Mouse (Mus musculus) kidney, embryonic 15.5 days (tissue): ENCODE measurements around the gene Slirp. TPM values are rescaled to one million over a fixed set of nuclear protein-coding genes. Genes with fewer than 3 reads are reported as not detected.

Experiments
- ATAC-seq: fragments of 200-750 bp; cut with Nextera tagmentation; replicated peaks from 2 replicates; pipeline ENCODE4 v1.8.0; 2017; ENCODE audit warnings: moderate TSS enrichment; ENCODE audit not compliant: low FRiP score
- H3K27ac ChIP-seq: fragments of 300-500 bp; sonication (generic); 2 replicates; pipeline ENCODE4 v1.5.1; 2015; ENCODE audit warnings: mild to moderate bottlenecking, inconsistent platforms
- H3K27me3 ChIP-seq: fragments of 300-500 bp; sonication (generic); 2 replicates; pipeline ENCODE4 v1.6.1; 2015; ENCODE audit warnings: inconsistent platforms
- H3K36me3 ChIP-seq: fragments of 300-500 bp; sonication (generic); 2 replicates; pipeline ENCODE4 v1.6.1; 2015; ENCODE audit warnings: inconsistent platforms
- H3K4me1 ChIP-seq: fragments of 300-500 bp; sonication (generic); 2 replicates; pipeline ENCODE4 v1.6.1; 2015; ENCODE audit warnings: inconsistent platforms
- H3K4me2 ChIP-seq: fragments of 300-500 bp; sonication (generic); 2 replicates; pipeline ENCODE4 v1.6.1; 2015; ENCODE audit warnings: moderate library complexity, mild to moderate bottlenecking, inconsistent platforms
- H3K4me3 ChIP-seq: fragments of 300-500 bp; sonication (generic); replicated peaks from 2 replicates; pipeline ENCODE4 v1.5.1; 2015; ENCODE audit warnings: mild to moderate bottlenecking, inconsistent platforms
- H3K9ac ChIP-seq: fragments of 300-500 bp; sonication (generic); 2 replicates; pipeline ENCODE4 v1.6.1; 2015; ENCODE audit warnings: mild to moderate bottlenecking, inconsistent platforms
- H3K9me3 ChIP-seq: fragments of 300-500 bp; sonication (generic); replicated peaks from 2 replicates; pipeline ENCODE4 v1.6.1; 2016; ENCODE audit warnings: inconsistent platforms
- WGBS: fragments of 180-500 bp; shearing (Covaris S2); methylation state at CpG from one replicate; pipeline ENCODE4 v1.1.7; 2015; ENCODE audit warnings: mixed read lengths; 5-methylcytosine and 5-hydroxymethylcytosine counted together
- polyA plus RNA-seq: library from polyadenylated mRNA; unstranded; fragments of >200 nt; fragmentation: Nextera tagmentation; extraction: Ambion mirVana; gene quantifications from 2 replicates; pipeline ENCODE4 v1.2.1, GENCODE M21; 2015

The Slirp gene
- polyA plus RNA-seq, 1 experiment from 2014 or later, result 310 TPM

- H3K4me2 ChIP-seq, result no peak overlapping the region
- ATAC-seq, result peak; percentile 30; the same call in 1 of the 2 replicates
- 22% methylated on average over 4 of the region's 4 CpGs for WGBS
- no peak overlapping the region for H3K9ac ChIP-seq
- H3K36me3 ChIP-seq, result no peaks in the 10 kb centered on the region
- no peak overlapping the region for H3K27ac ChIP-seq
- H3K27me3 ChIP-seq, result no peaks in the 10 kb centered on the region
- H3K9me3 ChIP-seq, result no peaks in the 10 kb centered on the region
- peaks cover 1% of the 10 kb centered on the region; the same call in 1 of the 2 replicates for H3K4me1 ChIP-seq
- no peak overlapping the region for H3K4me3 ChIP-seq
Measured at GRCm38 (mm10) chr12:87413179-87413790, 30.4 kb upstream of the Slirp start.

DNA sequence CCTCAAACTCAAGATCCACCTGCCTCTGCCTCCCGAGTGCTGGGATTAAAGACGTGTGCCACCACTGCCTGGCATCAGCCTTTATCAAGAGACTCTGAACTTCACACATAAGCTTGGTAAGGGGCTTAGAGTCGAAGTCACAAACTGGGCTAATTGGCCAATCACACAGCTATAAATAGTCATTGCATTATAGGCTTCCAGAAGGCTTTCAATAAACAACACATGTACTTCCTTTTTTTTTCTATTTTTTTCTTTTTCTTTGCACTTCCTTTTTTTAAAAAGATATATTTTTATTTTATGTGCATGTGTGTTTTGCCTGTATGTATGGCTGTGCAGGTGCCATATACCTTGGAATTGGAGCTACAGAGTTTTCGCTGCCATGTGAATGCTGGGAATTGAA is 28.3 kb upstream of the Slirp start:
- Histone ChIP-seq H3K4me2 (no peak overlapping the region), H3K27me3 (no peaks in the 10 kb centered on the region), H3K27ac (no peak overlapping the region), H3K9me3 (no peaks in the 10 kb centered on the region), H3K9ac (no peak overlapping the region), H3K4me1 (0 out of 2 replicates have a peak, but pooled peaks cover 8% of the 10 kb centered on the region), H3K36me3 (no peaks in the 10 kb centered on the region), H3K4me3 (no peak overlapping the region)
- 78% methylated on average over 4 of the region's 4 CpGs for WGBS
- ATAC-seq, result no peak

DNA sequence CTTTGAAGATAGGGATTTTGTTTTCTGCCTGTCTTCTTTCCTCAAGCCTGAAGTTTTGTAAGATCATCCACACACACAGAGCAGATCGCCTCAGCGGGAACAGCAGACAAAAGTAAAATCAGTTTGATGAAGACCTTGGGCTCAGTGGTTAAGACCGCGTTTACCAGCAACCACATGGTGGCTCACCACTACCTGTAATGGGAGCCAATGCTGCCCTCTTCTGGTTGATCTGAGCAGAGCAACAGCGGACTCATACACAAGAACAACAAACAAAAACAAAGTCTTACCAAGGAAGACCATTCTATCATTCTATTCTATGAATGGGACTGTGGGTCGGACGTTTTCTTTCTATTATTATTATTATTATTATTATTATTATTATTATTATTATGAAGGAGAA is 27.0 kb upstream of the Slirp start:
- no peak overlapping the region for H3K9ac ChIP-seq
- H3K4me3 ChIP-seq, result no peak overlapping the region
- H3K4me2 ChIP-seq, result no peak overlapping the region
- no peak for ATAC-seq
- 40% methylated on average over 7 of the region's 7 CpGs for WGBS
- no peaks in the 10 kb centered on the region for H3K36me3 ChIP-seq
- H3K27ac ChIP-seq, result no peak overlapping the region
- 0 out of 2 replicates have a peak, but pooled peaks cover 8% of the 10 kb centered on the region for H3K4me1 ChIP-seq
- H3K9me3 ChIP-seq, result no peaks in the 10 kb centered on the region
- no peaks in the 10 kb centered on the region for H3K27me3 ChIP-seq

- H3K4me2 ChIP-seq, result no peak overlapping the region
- H3K4me3 ChIP-seq, result no peak overlapping the region
- H3K9ac ChIP-seq, result no peak overlapping the region
- H3K27me3 ChIP-seq, result no peaks in the 10 kb centered on the region
- WGBS, result 59% methylated on average over 5 of the region's 5 CpGs
- peaks cover 15% of the 10 kb centered on the region for H3K36me3 ChIP-seq
- peak; percentile 48 for ATAC-seq
- H3K4me1 ChIP-seq, result 0 out of 2 replicates have a peak, but pooled peaks cover 8% of the 10 kb centered on the region
- H3K27ac ChIP-seq, result no peak overlapping the region
- no peaks in the 10 kb centered on the region for H3K9me3 ChIP-seq
Measured at GRCm38 (mm10) chr12:87418921-87419320, 24.8 kb upstream of the Slirp start.

GRCm38 (mm10) chr12:87419974-87420485 is 23.7 kb upstream of the Slirp start:
- 0 out of 2 replicates have a peak, but pooled peaks cover 8% of the 10 kb centered on the region for H3K4me1 ChIP-seq
- no peak overlapping the region for H3K9ac ChIP-seq
- no peak overlapping the region for H3K27ac ChIP-seq
- H3K4me3 ChIP-seq, result no peak overlapping the region
- H3K4me2 ChIP-seq, result no peak overlapping the region
- 62% methylated on average over 12 of the region's 12 CpGs for WGBS
- no peak for ATAC-seq
- peaks cover 24% of the 10 kb centered on the region for H3K36me3 ChIP-seq
- no peaks in the 10 kb centered on the region for H3K27me3 ChIP-seq
- H3K9me3 ChIP-seq, result no peaks in the 10 kb centered on the region

GRCm38 (mm10) chr12:87421708-87422507 is 21.8 kb upstream of the Slirp start:
- 0 out of 2 replicates have a peak, but pooled peaks cover 8% of the 10 kb centered on the region for H3K4me1 ChIP-seq
- H3K9me3 ChIP-seq, result no peaks in the 10 kb centered on the region
- no peaks in the 10 kb centered on the region for H3K27me3 ChIP-seq
- no peak overlapping the region for H3K9ac ChIP-seq
- H3K27ac ChIP-seq, result no peak overlapping the region
- no peak overlapping the region for H3K4me2 ChIP-seq
- H3K36me3 ChIP-seq, result peaks cover 41% of the 10 kb centered on the region
- H3K4me3 ChIP-seq, result no peak overlapping the region
- 81% methylated on average over 5 of the region's 5 CpGs for WGBS
- no peak for ATAC-seq

DNA sequence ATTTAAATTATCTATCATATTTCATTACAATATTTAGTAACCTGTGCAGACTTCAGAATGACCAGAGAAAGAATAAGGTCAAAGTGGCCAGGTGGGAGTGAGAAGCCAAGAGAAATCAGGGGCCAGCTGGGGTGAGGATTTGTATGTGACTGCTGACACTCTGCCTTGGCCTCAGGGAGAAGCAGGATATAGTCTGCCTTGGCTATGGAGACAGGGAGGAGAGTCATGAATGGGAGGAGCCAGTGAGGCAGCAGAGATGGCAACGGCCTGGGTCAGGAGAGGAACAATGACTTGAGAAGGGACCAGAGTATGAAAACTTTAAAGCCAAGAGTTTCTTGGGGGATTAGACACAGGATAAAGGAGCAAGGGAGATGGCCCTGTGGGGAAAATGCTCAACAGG is 20.0 kb upstream of the Slirp start:
- H3K4me1 ChIP-seq, result 0 out of 2 replicates have a peak, but pooled peaks cover 7% of the 10 kb centered on the region
- no peaks in the 10 kb centered on the region for H3K27me3 ChIP-seq
- H3K4me3 ChIP-seq, result no peak overlapping the region
- no peaks in the 10 kb centered on the region for H3K9me3 ChIP-seq
- ATAC-seq, result no peak
- 56% methylated on average over 1 of the region's 1 CpGs for WGBS
- H3K9ac ChIP-seq, result no peak overlapping the region
- no peak overlapping the region for H3K27ac ChIP-seq
- H3K36me3 ChIP-seq, result peaks cover 59% of the 10 kb centered on the region
- H3K4me2 ChIP-seq, result no peak overlapping the region

GRCm38 (mm10) chr12:87424516-87424915 is 19.2 kb upstream of the Slirp start:
- Histone ChIP-seq H3K4me1 (no peaks in the 10 kb centered on the region), H3K9ac (no peak overlapping the region), H3K9me3 (no peaks in the 10 kb centered on the region), H3K4me2 (no peak overlapping the region), H3K27me3 (no peaks in the 10 kb centered on the region), H3K27ac (no peak overlapping the region), H3K36me3 (peaks cover 67% of the 10 kb centered on the region), H3K4me3 (no peak overlapping the region)
- no peak for ATAC-seq
- WGBS, result 34% methylated on average over 3 of the region's 3 CpGs

DNA sequence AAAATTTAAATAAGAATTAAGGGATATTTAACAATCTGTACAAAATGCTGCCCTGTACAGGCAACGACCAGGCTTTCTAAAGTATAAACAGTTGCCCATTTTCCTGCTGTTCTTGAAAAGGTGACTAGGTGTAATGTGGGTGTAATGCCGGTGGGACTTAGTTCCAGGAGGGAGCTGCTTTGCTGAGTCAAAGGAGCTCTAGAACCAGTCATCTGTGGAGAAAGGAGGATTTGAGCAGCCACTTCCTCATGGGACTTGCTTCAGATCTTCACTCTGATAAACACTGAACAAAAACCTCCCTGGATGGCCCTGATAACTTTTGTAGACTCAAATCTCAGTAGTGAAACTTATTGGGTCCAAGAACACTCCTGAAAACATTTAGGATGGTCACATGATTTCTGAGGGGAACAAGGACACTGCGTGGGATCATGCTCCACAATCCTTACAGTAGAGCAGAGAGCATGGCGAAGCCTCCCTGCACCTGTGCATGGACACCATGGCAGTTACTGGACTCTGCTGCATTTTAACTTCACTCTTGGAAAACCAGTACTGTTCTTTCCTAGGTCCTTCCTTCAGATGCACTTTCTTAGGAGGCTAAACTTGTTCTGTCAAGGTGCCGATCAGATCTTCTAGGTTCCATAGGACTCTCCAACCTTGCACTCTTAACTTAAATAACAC is 17.2 kb upstream of the Slirp start:
- Histone ChIP-seq H3K36me3 (peaks cover 87% of the 10 kb centered on the region), H3K27me3 (no peaks in the 10 kb centered on the region), H3K4me3 (no peak overlapping the region), H3K9ac (no peak overlapping the region), H3K4me2 (no peak overlapping the region), H3K9me3 (no peaks in the 10 kb centered on the region), H3K27ac (0 out of 2 replicates have a peak overlapping the region, but pooled peaks have one; percentile 10), H3K4me1 (no peaks in the 10 kb centered on the region)
- no peak for ATAC-seq
- WGBS, result 88% methylated on average over 5 of the region's 5 CpGs

DNA sequence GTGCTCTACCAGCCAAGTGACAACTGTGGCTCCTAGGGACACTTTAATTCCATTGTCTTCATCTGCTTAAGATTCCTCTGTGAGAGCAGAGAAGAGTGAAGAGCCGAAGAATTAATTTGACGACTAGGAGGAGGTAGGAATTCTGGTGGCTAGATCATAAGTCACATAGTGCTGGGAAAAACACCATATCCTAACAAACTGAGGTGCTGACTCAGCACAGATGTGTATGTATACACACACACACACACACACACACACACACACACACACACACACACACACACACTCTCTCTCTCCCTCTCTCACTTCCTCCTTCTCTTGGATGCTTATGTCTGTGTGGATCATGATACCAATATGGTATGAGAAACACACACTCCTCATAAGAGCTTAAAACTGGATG is 15.4 kb upstream of the Slirp start:
- Histone ChIP-seq H3K36me3 (peaks cover 97% of the 10 kb centered on the region), H3K27ac (no peak overlapping the region), H3K4me2 (no peak overlapping the region), H3K9me3 (no peaks in the 10 kb centered on the region), H3K4me3 (no peak overlapping the region), H3K27me3 (no peaks in the 10 kb centered on the region), H3K4me1 (no peaks in the 10 kb centered on the region), H3K9ac (no peak overlapping the region)
- ATAC-seq, result no peak
- 89% methylated on average over 2 of the region's 2 CpGs for WGBS

DNA sequence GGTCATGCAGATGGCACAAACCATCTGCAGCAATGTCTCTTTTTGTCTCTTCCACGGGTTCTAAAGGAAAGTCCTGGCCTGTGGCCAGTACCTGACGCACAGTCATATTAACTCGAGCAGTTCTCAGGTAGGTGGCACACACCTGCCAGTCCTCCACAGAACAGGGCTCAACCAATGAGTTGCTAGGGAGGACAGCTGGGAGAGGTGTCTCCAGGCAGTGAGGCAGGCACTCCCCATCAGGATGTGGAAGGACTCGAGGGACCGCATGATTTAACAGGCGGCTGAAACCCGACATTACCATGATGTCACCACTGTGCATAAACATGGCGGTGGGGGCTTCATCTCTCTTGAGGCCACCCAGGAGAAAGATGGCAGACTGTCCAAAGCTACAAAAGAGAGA is 14.8 kb upstream of the Slirp start:
- no peak overlapping the region for H3K4me2 ChIP-seq
- H3K9me3 ChIP-seq, result no peaks in the 10 kb centered on the region
- WGBS, result 74% methylated on average over 8 of the region's 8 CpGs
- peaks cover 97% of the 10 kb centered on the region for H3K36me3 ChIP-seq
- no peak overlapping the region for H3K4me3 ChIP-seq
- H3K9ac ChIP-seq, result no peak overlapping the region
- ATAC-seq, result no peak
- no peaks in the 10 kb centered on the region for H3K4me1 ChIP-seq
- no peaks in the 10 kb centered on the region for H3K27me3 ChIP-seq
- no peak overlapping the region for H3K27ac ChIP-seq
